Mouse (Mus musculus): ENCODE measurements around the gene Eml4.

- TF ChIP-seq CTCF (IDR thresholded peaks at IDR 0.05; ENCODE audit: control insufficient read depth, insufficient read depth, insufficient replicate concordance, low read depth, low read length) (no peak), POLR2A (IDR thresholded peaks at IDR 0.05; ENCODE audit: control insufficient read depth, low read depth, low read length) (no peak)
Observed at GRCm38 (mm10) chr17:83365614-83366355, 15.1 kb downstream of the Eml4 start.

All from testis, adult 2 months (tissue).